Mouse (Mus musculus) adrenal gland, adult (tissue): ENCODE results near the gene Glod4.
"Not testable (repeated sequence)": the region's sequence is repeated elsewhere in the genome, so short reads cannot be mapped to it uniquely, and the experiment has no call there.

Experiments used
- DNase-seq, 2 experiments: peaks; one replicate each; pipeline ENCODE4 v3.0.0; 2022 to 2023; ENCODE audit warnings: low spot score in 1 of 2; ENCODE audit not compliant: inconsistent age in 2 of 2

Glod4 gene

DNA sequence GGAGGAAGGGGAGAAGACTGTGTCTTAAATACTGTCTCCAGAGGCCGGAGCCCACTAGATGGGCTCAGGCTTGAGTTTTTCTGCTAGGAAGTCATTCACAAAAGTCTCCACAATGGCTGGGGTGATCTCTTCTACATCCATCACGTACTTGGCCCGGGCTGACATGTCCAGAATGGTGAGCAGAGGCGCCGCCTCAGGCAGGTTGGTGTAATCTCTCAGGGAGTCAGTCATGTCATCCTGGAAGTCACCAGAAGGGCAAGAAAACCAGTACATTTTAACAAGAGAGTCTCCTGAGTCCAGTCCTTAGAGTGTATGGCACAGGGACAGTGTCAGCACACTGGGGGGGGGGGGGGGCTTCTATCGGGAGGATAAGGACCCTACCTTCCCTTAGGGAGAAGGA lies 15.0 kb upstream of the Glod4 start:
- no peak for DNase-seq

DNA sequence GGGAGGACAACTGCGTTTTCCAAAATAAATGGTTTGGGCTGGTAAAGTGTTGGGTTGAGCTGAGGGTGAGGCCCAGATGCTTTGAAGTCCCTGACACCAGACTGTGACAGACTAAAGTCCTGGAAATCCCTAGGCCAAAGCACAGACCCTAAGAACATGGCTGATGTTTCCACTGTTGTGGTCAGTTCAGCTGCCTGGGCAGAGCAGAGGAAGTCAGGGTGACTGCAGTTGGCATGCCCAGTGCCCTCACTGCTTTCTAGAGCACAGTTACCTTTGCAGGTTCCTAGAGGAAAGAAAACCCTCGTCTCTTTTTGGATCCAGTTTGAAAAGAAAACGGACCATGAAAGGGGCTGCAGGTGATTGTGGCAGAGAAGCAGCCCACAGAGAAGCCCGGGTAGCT lies 13.9 kb upstream of the Glod4 start:
- DNase-seq, result no peak

DNA sequence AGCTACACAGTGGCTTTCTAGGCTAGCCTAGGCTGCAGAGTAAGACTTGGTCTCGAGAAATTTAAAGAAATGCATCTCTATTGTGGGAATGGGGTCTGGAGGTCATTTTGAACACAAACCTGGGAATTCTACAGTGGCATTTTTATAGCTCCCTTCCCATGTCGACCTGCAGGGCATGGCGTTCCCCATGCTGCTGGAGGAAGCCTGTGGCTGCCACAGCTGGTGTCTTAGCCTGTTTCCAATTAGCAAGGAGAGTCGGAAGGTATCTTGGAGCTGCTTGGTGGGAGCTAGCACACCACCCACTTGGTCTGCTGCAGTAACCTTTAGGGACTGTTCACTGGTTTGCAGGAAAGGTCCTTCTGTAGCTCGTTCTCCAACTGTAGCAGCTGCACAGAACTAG lies 12.6 kb upstream of the Glod4 start:
- no peak for DNase-seq

DNA sequence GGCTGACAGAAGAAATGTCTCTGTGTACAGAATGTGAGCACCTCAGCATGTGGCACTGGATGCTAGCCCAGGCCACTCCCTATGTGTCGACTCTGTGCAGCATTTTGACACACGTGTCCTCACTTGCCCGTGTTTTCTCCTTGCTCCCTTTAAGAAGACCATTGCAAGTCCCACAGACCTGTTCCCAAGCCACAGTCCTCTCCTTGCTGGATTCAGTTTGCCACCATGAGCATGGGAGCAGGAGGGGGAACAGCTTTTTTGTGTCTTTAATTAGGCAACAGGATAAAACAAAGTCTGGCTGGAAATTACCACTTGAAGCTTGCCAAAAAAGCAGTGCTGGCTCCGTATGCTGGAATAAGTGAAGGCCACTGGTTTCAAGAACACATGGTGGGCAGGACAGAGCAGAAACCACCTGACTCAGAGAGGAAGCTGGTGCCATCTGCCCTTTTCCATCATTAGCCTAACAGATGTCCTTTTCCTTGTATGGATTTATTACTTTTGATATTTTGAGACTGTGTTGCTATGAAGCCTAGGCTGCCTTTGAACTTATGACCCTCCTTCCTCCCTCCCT lies 12.0 kb upstream of the Glod4 start:
- DNase-seq, result peak; percentile 61 to 88

DNA sequence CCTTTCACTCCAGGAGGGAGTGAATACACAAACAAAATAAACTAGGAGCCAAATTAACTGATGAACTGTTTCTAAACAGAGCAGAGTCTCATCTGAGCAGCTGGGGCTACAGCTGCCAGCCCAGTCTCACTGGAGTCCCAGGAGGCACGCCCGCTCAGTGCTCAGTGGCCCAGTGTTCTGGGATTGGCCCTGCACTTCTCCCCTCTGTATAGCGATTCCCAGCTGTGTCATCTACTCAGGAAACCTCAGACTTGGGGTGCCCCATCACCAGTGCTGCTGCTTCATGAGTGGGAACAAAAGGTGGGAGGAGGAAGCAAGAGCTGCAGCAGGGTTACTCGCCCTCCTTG lies 10.4 kb upstream of the Glod4 start:
- peak in 1 of 2 experiments; percentile 40 for DNase-seq

DNA sequence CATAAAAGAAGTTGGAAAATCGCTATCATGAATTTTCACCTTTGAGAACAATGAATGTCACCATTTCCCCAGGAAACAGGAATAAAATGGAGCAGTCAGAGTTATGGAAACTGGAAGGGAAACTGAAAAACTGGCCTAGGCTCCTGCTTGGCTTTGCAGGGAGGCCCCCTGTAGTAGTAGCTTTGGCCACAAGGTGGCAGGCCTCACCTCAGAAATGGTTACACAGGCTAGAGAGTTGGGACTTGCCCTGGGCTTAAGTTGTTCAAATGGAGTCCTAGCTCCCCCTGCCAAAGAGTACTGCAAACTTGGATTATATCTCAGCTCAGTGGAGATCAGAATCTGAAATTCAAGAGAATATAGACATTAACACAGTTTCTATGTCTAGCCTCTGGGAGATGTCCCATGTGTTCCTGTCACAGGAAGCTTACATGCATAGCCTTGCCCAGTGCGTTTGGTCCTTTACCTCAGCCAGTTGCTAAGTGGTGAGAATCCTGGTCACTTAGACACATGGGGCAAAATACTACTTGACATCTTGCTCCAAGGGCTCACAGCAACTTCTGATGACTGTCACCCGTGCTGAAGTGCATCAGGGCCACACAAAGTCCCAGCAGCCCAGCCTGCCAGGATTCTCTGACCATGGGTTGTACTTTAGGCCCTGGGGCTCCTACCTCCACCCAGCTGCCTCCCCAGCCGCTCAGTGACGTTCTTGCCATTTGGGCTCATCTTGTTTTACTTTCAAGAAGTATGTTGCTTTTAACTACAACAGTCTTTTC lies 9.8 kb upstream of the Glod4 start:
- peak; percentile 85 to 96 for DNase-seq

DNA sequence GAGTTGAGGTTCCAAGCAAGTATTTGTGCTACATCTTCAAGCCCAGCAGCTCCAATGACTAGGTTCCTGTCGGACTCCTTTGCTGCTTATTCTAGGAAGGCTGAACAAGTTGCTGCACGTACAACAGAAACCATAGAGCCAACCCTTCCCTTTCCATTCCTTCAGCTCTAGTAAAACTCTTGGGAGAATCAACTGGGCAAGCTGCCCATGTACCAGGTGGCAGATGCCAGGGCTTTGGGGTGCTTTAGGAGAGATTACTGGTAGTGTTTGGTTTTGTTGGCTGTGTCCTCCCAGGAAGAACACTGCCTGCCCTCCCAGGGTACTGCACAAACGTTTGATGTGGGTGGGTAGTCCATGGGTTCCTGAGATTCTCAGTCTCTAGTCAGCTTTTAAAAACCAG lies 8.5 kb upstream of the Glod4 start:
- no peak for DNase-seq

DNA sequence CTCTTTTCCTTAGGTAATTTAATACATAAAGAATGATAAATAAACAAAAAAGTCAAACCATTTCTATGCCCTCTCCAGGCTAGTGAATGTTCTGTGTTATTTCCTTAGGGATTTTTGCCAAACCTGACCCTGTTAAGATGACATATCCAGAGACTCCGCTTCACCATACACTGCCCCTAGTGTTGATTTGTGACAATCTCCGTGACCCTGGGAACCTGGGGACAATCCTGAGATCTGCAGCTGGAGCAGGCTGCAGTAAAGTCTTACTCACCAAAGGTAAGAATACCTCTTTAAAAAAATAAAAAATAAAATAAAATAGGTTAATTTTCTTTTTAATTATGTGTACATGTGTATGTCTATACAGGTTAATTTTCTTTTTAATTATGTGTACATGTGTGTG lies 3.7 kb upstream of the Glod4 start:
- DNase-seq, result no peak

DNA sequence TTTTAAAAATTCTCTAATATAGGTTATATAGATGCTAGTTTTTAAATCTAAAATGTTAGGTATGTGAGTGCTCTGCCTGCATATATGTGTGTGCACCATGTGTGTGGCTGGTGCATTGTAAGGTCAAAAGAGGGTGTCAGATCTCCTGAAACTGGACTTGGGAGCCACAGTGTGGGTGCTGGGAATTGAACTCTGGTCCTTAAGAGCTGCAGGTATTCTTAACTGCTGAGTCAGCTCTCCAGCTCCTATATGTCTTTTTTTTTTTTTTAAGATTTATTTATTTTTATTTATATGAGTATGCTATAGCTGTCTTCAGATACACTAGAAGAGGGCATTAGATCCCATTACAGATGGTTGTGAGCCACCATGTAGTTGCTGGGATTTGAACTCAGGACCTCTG lies 2.9 kb upstream of the Glod4 start:
- no peak for DNase-seq

DNA sequence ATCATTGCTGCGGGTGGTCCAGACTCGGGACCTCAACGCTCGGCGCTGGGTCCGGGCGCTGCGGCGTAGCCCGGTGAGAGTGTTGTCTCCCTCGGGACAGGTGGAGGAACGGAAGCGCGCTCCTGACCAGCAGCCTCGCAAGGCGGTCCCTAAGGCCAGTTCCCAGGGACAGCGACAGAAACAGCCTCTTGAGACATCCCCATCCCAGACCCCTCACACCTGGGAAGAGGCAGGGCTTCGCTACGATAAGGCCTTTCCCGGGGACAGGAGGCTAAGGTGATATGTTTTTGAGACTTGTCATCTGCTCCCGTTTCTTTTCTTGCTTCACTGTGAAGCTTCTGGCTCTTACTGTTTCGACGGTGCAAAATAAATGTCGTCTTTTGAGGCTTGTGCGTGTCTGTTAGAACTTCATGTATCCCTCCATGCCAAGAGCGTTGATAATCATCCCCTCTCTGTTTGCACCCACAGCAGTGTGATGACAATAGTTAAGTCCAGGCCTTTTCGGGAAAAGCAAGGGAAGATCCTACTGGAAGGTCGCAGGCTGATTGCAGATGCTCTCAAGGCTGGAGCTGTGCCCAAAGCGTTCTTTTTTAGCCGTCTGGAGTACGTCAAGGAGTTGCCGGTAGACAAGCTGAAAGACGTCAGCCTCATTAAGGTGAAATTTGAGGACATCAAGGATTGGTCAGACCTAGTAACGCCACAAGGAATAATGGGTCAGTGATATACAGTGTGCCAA lies 454 bp upstream of the Glod4 start:
- peak in 1 of 2 experiments; percentile 48 for DNase-seq

DNA sequence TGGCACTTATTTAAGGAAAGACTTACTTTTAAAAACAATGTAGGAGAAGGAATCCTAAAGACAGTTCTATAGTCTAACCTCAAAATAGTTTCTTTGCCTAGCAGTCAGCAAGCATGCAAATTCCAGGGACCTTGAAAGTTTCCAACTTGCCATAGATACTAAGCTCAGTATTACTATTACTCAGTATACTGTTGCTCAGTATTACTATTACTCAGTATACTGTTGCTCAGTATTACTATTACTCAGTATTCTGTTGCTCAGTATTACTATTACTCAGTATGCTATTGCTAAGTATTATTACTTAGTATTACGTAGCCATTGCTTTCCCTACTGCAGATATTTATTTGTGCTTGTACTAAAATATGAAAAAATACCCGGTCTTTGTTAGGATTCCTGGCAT lies 3.8 kb downstream of the Glod4 start:
- DNase-seq, result no peak

DNA sequence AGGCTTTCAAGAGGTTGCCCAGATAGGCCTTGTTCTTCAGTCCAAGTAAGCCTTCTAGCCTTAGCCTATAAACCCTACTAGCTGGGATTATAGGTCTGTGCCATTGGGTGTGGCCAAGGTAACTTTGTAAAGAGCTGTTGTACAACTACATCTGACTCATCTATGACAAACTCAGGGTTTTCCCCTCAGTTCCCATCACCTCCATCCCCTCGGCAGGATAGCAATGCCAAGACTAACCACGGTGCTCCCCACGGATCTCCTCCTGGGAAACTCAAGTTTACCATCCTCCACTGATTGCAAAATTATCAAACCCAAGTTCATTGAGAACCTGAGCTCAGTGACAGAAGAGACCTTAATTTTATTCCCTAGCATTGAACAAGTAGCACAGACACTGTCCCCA lies 7.4 kb downstream of the Glod4 start:
- DNase-seq, result no peak

DNA sequence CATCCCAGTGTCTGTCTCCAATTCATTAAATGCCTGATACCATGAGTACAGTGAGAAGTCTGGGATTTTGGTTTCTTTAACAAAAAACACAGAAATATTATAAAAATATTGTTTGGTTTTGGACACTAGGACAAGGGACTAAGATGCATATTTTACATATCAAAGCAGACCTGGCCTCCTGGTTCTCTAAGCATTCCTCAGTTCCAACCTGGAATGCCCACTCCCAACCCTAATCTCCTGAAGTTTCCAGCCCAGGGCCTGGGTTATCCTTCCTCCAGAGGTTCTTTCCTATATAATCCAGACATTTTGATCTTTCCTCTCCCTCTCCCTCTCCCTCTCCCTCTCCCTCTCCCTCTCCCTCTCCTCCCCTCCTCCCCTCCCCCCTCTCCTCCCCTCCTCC lies 18.5 kb downstream of the Glod4 start:
- DNase-seq, result no peak

DNA sequence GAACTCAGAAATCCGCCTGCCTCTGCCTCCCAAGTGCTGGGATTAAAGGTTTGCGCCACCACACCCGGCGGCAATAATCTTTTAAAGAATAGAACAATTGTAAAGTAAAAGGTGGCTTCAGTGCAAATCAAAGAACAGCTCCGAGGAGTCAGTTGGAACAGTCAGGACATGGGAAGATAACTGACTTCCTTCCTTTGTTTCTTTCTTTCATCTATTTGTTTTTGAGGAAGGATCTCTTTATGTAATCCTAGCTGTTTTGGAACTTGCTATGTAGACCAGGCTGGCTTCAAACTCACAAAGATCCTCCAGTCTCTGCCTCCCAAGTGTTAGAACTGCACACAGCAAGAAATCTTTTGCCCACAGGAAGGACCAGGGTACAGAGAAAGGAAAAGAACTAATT lies 18.9 kb downstream of the Glod4 start:
- DNase-seq, result no peak

DNA sequence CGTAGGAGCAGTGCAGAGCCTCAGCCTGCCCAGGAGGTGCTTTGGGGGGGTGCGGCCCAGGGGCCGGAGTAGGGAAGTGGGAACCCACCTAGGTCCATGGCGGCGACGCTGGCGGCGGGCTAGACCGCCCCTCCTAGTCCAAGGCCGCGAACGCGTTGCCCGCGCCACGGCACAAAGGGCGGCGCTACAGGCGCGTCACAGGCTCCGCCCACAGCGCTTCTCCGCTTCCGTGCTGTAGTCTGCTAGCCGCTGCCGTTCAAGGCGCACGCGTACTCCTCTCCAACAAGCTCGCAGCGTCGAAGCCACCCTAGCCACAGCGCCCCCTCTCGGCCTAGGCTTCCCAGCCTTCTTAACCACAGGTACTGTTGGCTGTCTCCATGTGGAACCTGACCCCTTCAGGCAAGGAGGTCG lies 26.1 kb downstream of the Glod4 start, which contains the start of the genes Dbil5 and Gemin4:
Gene Dbil5 (plus strand): TSS at position 219 of the 411 bp plus-strand sequence.
Gene Gemin4 (minus strand): TSS at position 275 of the 411 bp plus-strand sequence.
- peak; percentile 98 to 99 for DNase-seq

DNA sequence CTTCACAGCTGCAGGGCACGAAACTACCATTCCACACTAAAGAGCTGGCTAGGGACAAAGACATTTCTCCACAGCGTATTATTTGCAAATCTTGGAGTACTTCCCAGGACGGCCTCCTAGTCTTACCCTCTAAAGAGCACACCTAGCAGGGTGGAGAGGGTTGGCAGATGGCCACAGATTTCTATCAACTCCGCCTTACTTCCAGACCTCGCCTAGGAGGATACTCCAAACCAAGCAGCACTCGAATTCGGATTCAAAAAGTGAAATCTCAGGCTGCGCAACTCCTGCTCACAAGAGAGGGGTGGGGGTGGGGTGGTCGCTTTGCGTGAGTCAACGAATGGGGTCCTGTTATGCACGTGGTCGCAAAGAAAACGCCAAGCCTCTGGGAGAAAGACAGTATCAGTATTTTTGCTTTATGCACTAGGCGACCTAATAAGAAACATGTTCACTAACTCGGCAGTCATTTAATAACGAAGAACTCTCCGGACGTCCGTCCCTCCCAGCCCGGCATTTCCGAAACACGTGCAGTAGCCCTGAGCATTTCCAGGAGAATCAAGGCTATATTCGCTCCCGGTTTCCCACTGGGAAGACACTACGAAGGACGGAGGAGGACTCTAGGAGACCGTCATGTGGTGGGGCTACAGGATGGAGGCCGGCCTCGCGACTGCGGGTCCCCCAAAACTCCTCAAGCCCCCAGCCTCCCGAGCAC lies 26.7 kb downstream of the Glod4 start:
- DNase-seq, result peak; percentile 24 to 70

DNA sequence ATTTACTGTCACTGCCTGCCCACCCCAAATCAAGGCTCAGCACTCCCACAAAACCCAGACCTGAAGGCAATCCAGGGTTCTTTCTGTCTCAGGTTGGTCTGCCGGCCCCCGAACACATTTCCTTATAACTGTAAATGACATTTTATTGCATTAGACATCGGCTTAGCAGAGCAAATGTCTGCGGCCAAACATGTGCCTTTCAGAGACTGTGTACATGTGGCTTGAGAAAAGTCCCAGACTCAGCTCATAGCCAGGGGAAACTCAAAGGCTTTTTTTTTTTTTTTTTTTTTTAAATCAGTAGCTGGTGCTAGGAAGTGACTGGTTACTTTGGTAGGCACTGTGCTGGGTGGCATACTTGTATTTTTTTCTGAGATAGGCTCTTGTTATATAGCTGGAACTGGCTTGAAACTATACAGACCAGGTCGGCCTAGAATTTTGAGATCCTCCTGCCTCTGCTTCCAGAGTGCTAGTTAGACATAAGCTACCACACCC lies 27.4 kb downstream of the Glod4 start:
- DNase-seq, result no peak

DNA sequence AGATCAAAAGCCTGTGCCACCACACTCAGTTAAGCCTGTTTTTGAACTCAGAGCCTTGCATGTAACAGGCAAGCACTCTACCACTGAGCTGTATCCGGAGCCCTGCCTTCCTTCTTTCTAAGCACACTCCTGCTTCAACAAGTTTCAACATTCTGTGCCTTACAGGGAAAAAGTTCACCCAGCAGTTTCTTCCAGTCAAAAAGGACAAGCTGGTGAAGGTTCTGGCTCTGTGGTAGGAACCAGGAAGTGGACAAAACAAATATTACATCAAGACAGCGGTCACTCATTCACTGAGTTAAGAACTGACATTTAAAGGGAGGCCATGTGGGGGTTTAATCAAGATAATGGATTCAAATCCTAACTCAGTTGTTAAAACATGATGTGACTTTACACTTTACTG lies 28.5 kb downstream of the Glod4 start:
- no peak for DNase-seq

DNA sequence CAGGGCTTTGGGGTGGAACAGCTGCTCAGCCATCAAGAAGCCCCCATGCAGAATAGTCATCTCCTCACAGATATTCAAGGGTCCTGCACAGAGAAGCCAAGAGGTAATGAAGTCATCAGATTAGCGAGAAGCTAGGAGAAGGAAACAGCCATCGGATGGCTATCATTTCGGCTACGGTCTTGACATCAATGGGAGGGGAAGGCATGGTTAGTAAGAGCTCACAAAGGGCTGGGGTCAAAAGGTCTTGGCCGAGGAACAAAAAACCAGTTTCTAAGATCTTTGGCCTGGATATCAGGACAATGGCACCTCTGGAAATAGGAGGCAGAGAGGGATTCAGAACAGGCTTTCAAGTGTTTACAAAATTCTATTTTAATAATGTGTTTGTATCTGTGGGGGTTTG lies 29.7 kb downstream of the Glod4 start:
- no peak for DNase-seq

DNA sequence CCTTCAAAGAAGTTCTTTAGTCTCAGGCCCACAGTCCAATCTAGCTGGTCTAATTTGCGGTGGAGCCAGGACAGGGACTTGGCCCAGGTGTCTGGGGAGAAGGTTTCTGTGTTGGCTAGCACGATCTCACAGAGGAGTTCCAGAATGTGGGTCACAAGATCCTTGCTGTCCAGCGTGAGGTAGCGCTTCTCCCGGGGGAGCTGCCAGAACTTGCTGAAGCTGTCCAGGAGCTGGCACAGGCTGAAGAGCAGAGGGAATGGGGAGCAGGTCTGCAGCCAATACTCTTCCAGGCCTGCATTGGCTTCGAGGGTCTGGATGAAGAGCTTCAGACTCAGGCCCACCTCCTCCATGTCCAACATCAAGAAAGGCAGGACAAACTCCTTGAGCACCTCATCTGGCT lies 31.9 kb downstream of the Glod4 start:
- not testable (repeated sequence) for DNase-seq

DNA sequence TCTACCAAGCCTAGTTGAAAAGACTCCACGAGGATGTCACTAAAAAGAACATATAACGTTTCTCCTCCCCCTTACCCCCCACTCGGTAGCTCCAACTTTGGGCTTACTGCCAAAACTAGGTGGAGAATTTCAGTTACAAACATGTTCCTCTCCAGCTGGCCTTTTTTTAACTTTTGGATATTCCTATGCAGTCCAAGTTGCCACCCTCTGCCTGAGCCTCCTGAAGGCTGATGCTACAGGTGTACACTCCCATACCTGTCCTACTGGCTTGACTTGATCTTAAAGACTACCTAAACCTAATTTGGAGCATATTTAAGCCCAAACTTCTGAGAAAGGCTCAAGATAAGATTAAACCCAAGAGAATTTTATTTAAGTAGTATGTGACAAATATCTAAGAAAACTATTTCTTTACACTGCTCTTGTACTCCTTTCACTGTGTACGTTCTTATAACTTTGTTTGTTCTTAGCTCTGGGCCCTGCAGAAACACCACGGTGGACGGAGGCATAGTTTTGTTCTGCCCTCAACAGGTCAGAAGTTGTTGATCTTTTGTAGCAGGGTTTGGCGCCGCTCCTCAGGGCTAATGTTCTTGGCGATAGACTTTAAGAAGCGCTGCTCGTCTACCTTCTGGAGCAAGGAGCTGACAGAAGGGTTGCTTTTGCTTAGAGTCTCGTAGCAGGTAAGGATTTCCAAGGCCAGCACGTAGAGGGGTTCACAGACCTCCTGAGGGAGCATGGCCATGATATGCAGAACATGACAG lies 33.1 kb downstream of the Glod4 start:
- DNase-seq, result no peak
